8 mouse cellular contexts compared by ENCODE assay signal in genomic region chr17:31386766-31387275, GRCm38 (mm10). TPM values are rescaled to one million over a fixed set of nuclear protein-coding genes. Genes with fewer than 3 reads are reported as not detected.
A peak's percentile ranks its signal among the peaks of the same experiment; 100 is the strongest.
DNase-seq lines count a peak whose midpoint lies in the region; ATAC-seq and TF ChIP-seq lines count a peak whose summit lies in the region.

No protein-coding gene starts in this region.

- H3K27me3 ChIP-seq in heart, embryonic 10.5 days (ENCODE audit: insufficient read depth, poor library complexity, severe bottlenecking), result peaks cover 23% of the 10 kb centered on the region
- no peaks in the 10 kb centered on the region for H3K27me3 ChIP-seq in intestine, postnatal 0 days (replicated peaks; ENCODE audit: control insufficient read depth, insufficient read depth, low read length)
- H3K27me3 ChIP-seq in midbrain, embryonic 13.5 days, result no peaks in the 10 kb centered on the region

- no peaks in the 10 kb centered on the region for H3K36me3 ChIP-seq in heart, embryonic 10.5 days
- no peaks in the 10 kb centered on the region for H3K36me3 ChIP-seq in intestine, postnatal 0 days (ENCODE audit: control insufficient read depth, insufficient read depth)
- no peaks in the 10 kb centered on the region for H3K36me3 ChIP-seq in midbrain, embryonic 13.5 days

- H3K4me2 ChIP-seq in intestine, postnatal 0 days (replicated peaks; ENCODE audit: low read depth), result peak overlapping the region; percentile 98
- peak overlapping the region; percentile 81 for H3K4me2 ChIP-seq in midbrain, embryonic 13.5 days (replicated peaks)

- TF ChIP-seq POLR2A in cortical plate, adult 2 months (IDR thresholded peaks at IDR 0.05; ENCODE audit: extremely low read depth, insufficient read depth, low read length), result no peak

- H3K4me1 ChIP-seq in heart, embryonic 10.5 days, result peaks cover 57% of the 10 kb centered on the region
- peaks cover 5% of the 10 kb centered on the region; the same call in 1 of the 2 replicates for H3K4me1 ChIP-seq in cortical plate, adult 2 months (ENCODE audit: control insufficient read depth, insufficient read depth, low read length)
- peaks cover 24% of the 10 kb centered on the region for H3K4me1 ChIP-seq in intestine, postnatal 0 days (replicated peaks; ENCODE audit: control insufficient read depth, insufficient read depth, low read length)
- H3K4me1 ChIP-seq in midbrain, embryonic 13.5 days (replicated peaks), result peaks cover 58% of the 10 kb centered on the region

- ATAC-seq in intestine, postnatal 0 days, result no peak
- peak; percentile 18 for ATAC-seq in midbrain, embryonic 13.5 days

- H3K4me3 ChIP-seq in heart, embryonic 10.5 days, result peak overlapping the region; percentile 75
- H3K4me3 ChIP-seq in cortical plate, adult 2 months (ENCODE audit: insufficient read depth, low read length), result peak overlapping the region; percentile 72
- peak overlapping the region; percentile 79 for H3K4me3 ChIP-seq in intestine, postnatal 0 days (ENCODE audit: low read depth, low read length)
- H3K4me3 ChIP-seq in midbrain, embryonic 13.5 days (replicated peaks), result peak overlapping the region; percentile 87

- peak overlapping the region; percentile 85; the same call in 1 of the 2 replicates for H3K27ac ChIP-seq in heart, embryonic 10.5 days
- H3K27ac ChIP-seq in cortical plate, adult 2 months (ENCODE audit: insufficient read depth, low read length), result peak overlapping the region; percentile 17; the same call in 1 of the 2 replicates
- peak overlapping the region; percentile 41; the same call in 1 of the 2 replicates for H3K27ac ChIP-seq in intestine, postnatal 0 days (ENCODE audit: low read depth, low read length)
- H3K27ac ChIP-seq in midbrain, embryonic 13.5 days, result peak overlapping the region; percentile 68; the same call in 1 of the 2 replicates

- H3K9ac ChIP-seq in intestine, postnatal 0 days (ENCODE audit: low read depth, low read length), result peak overlapping the region; percentile 71
- peak overlapping the region; percentile 80 for H3K9ac ChIP-seq in midbrain, embryonic 13.5 days (replicated peaks)

- WGBS in heart, embryonic 10.5 days, result 15% methylated on average over 7 of the region's 7 CpGs
- WGBS in intestine, postnatal 0 days, result 16% methylated on average over 7 of the region's 7 CpGs
- WGBS in midbrain, embryonic 13.5 days, result 10% methylated on average over 7 of the region's 7 CpGs

- no peaks in the 10 kb centered on the region for H3K9me3 ChIP-seq in heart, embryonic 10.5 days
- H3K9me3 ChIP-seq in intestine, postnatal 0 days (ENCODE audit: control insufficient read depth), result no peaks in the 10 kb centered on the region
- no peaks in the 10 kb centered on the region for H3K9me3 ChIP-seq in midbrain, embryonic 13.5 days

- no peak for TF ChIP-seq CTCF in cortical plate, adult 2 months (IDR thresholded peaks at IDR 0.05; ENCODE audit: extremely low read depth, insufficient read depth, low read length)
- no peak for TF ChIP-seq CTCF in intestine, postnatal 0 days (IDR thresholded peaks at IDR 0.05; ENCODE audit: low read depth)

- no peak for DNase-seq in heart, embryonic 10.5 days (ENCODE audit: low spot score)
- DNase-seq in heart, adult 8-10 months (ENCODE audit: low spot score), result no peak
- DNase-seq in adrenal gland, adult (ENCODE audit: inconsistent age in 2 of 2, low spot score in 1 of 2), result no peak
- no peak for DNase-seq in spleen, postnatal 10 days (ENCODE audit: low spot score in 2 of 2)
- DNase-seq in gastrocnemius, adult 18-20 months (ENCODE audit: low spot score), result no peak

RNA-seq across cellular contexts. Expression of gene Pde9a, which starts 0.8 kb away (rescaled TPM):
- polyA plus RNA-seq in heart, embryonic 10.5 days (2016; fragmentation: Nextera tagmentation; extraction: Ambion mirVana), result 5.9 and 14.4 TPM in 2 replicates
- total RNA-seq in heart, adult 8-10 months (2022), result 1 to 10 TPM; 3.1 to 5.5 (median 4.2) TPM
- 26.7 and 26.9 TPM in 2 replicates for polyA plus RNA-seq in cortical plate, adult 2 months (2012; rRNA removed)
- 58.8 and 59.8 TPM in 2 replicates for polyA plus RNA-seq in intestine, postnatal 0 days (2015; fragmentation: Nextera tagmentation; extraction: Ambion mirVana)
- 42.0 and 46.2 TPM in 2 replicates for polyA plus RNA-seq in midbrain, embryonic 13.5 days (2015; fragmentation: Nextera tagmentation; extraction: Ambion mirVana)
- 1 to 10 TPM in 1 of 2 experiments, under 1 TPM in 1; 1.00 to 1.6 TPM for total RNA-seq in gastrocnemius, adult 18-20 months (2021)

Comparison
In these comparisons a context has a peak if more than half of its experiments do, and no peak if none do; other contexts are left out.
1. H3K27ac ChIP-seq: peak in every context shown above with its lines; median percentile 85 in heart, embryonic 10.5 days; 68 in midbrain, embryonic 13.5 days; 41 in intestine, postnatal 0 days; 17 in cortical plate, adult 2 months.